Mouse (Mus musculus): Measurements from ENCODE around the gene Crtc1. TPM values are rescaled to one million over a fixed set of nuclear protein-coding genes. Genes with fewer than 3 reads are reported as not detected.

Crtc1 gene
- polyA plus RNA-seq, 1 experiment, result 19.9 TPM

GRCm38 (mm10) chr8:70422722-70423121, 16.7 kb downstream of the Crtc1 start:
- DNase-seq (ENCODE audit: low read depth), result no peak

- DNase-seq (ENCODE audit: low read depth), result no peak
Measured at GRCm38 (mm10) chr8:70421349-70422104, 17.9 kb downstream of the Crtc1 start.

DNA sequence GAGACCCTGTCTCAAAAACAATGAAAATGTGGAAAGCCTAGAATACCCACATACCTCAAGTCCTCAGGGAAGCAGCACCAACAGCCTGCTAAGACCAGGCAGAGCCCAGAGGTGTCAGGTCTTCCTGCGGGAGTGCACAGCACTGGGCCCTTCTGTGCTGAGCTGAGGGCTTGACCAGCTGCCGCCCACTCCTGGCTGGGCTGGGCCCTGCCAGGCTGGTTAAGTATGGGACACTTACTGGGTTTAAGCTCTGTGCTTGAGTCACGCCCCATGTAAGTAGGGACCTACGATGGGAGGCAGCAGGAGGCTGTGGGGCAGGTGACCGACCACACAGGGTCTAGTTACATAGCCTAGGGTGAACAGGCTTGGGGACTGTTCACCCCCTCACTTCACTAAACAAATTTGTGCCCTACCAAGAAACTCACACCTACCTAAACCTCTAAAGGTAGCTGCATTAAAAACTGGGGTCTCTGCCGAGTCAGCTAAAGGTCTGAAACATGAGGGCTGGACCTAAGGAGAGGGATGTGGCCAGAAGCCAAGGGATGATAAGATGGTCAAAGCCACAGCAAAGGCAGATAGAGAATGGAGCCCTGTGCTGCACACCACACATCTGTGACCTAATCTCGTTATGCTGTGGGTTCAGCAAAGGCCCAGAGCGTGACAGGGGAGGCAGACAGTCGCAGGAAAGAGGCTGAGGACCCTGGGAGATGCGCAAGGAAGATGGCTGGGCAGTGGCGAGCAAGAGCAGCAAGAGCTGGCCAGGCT, 19.3 kb downstream of the Crtc1 start:
- no peak for DNase-seq (ENCODE audit: low read depth)

DNA sequence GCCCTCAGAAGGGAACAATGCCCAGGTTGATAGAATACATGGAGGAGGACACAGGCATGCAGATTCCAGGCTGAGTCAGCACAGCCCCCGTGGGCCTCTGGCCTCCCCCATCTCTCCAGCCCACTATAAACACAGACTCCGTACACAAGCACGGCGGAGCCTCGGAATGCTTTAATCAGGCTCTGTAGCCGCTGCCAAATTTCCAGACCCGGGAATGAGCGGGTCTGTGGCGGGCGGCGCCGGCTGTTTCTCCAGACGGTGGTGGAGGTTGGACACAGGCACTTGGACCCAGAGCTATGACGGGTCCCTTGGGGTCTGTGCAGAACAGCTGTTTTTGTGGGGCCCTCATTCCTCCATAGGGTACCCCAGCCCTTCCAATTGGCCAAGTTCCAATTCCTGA, 20.4 kb downstream of the Crtc1 start:
- DNase-seq (ENCODE audit: low read depth), result no peak

GRCm38 (mm10) chr8:70417914-70418313, 21.5 kb downstream of the Crtc1 start:
- DNase-seq (ENCODE audit: low read depth), result no peak

DNA sequence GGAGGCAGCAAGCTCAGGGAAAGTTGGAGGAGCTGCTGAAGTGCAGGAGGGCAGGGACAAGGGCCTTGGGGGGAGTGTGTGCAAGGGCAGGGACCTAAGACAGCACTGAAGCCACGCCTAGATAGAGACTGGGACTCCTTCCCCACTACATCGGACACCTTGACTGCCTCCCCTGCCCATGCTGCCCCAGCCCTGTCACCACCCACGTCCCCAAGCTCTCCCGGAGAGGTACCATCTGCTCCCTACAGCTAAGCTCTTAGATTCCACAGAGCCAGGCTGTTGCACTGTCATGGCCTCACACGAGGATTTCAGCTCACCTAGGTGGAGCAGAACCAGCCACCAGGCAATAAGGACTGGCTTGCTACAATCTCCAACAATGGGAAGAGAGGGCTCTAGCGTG, 22.4 kb downstream of the Crtc1 start:
- DNase-seq (ENCODE audit: low read depth), result no peak

GRCm38 (mm10) chr8:70415540-70416451, 23.6 kb downstream of the Crtc1 start:
- DNase-seq (ENCODE audit: low read depth), result no peak

- no peak for DNase-seq (ENCODE audit: low read depth)
Measured at GRCm38 (mm10) chr8:70414310-70414946, 25.0 kb downstream of the Crtc1 start.

DNA sequence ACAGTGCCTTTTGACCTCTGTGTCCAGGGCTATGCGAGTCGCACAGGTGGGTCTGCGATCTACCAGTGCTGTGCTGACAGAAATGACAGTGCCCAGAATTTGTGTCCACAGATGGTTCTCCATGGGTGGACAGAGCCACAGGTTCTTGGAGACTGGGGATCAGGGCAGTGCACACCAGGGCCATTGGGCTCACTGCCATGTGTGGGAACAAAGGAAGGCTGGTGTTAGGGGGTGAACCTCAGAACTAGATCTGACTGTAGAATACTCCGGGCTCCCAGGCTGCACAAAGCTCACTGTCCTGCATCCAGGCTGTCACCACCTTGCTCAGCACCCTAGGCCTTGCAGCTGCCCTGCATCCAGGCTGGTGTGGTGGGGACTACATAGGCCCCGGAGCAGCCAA, 29.1 kb downstream of the Crtc1 start:
- no peak for DNase-seq (ENCODE audit: low read depth)

DNA sequence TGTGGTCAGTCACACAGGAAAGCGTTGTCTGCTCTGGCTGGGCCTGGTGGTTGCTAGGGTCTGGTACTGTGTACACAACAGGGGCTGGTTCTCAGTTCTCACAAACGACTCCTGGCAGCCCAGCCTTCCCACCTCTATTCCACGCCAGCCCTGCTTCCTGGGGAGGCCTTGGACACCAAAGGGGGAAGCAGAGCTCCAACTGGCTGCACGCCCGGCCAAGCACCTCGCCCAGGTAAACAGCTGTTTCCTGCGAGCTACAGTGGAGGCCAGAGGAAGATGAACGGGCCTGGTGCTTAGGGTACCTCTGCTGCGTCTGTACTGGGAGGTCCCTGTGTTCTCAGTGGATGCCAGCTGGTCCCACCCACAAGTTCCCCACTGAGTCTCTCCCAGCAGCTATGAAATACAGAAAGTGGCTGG, 29.9 kb downstream of the Crtc1 start:
- no peak for DNase-seq (ENCODE audit: low read depth)

DNA sequence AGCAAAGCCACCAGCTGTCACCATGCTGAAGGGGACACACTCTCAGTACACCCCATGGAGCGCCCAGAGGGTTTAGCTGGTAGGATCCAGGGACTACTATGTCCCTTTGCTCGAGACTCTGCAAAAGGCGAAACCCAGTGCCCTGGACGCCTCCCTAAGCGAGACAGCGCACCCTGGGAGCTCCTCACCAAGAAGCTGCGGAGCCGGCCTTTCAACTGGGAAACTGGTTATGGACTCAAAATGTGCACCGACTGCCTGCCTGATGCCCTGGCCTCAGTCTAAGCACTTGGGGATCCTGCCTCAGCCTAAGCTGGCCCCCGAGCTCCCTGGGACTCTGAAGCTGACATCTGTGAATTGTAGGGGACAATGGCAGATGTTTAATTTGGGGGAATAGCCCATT, 30.4 kb downstream of the Crtc1 start:
- no peak for DNase-seq (ENCODE audit: low read depth)

GRCm38 (mm10) chr8:70408301-70408700, 31.1 kb downstream of the Crtc1 start:
- DNase-seq (ENCODE audit: low read depth), result no peak

GRCm38 (mm10) chr8:70406427-70407069, 32.8 kb downstream of the Crtc1 start:
- DNase-seq (ENCODE audit: low read depth), result no peak

DNA sequence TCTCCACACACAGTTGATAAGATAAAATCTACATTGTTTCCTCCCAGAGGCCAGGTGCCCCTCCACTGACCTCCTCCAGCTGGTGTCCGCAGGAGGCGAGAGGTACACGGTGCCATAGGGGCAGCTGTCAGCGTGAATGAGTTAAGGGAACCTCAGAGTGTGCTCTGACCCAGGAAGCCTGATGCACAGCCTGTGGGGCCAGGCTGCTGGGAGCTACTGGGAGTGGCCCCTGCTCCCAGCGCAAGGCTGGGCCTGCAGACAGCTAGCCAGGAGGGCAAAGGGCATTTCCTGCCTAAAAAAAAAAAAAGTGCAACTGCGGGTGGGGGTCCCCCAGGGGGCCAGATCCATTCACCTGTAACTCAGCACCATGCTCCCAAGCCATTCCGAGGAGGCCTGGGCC, 34.2 kb downstream of the Crtc1 start:
- no peak for DNase-seq (ENCODE audit: low read depth)

GRCm38 (mm10) chr8:70404212-70404611, 35.2 kb downstream of the Crtc1 start:
- no peak for DNase-seq (ENCODE audit: low read depth)

DNA sequence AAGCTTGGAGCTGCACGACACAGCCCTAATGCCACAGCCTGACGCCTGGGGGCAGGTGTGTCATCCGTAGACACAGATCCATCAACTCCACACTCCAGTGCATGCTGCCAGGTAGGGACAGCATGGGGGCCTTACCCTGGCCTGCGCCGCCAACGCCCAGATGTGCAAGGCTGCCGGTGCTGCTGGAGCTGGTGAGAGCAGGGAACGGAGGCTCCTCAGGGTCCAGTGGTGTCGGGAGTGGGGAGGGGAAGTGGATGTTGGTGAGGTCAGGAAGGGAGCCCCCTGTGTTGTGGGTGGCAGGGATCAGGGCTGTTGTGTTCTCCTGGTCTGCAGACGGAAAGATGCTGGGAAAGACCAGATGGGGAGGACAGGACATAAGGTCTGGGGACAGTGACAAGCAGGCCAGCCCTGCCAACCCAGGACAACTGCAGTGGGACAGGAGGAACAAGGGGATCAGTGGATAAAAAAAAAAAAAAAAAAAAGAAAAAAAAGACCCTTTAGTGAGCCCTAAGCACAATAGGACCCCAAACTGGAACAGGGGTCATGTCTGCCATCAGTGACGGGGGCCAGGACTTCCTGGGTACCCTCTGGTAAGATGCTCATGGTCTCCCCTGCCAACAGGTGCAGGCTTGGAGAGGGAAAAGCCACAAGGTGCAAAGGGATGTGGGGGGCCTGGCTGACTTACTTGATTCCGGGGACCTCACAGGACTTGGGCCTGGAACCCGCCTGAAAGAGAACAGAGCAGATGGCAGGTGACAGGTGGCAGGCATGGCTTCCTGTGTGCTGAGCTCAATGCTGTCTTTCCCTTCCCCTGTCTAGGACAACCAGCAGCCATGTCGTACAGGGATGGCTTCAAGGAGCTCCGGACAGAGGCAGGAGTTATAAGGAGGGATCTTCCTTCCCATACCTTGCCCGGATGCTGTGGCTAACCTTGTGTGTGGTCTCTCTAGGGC, 41.5 kb downstream of the Crtc1 start:
- DNase-seq (ENCODE audit: low read depth), result no peak

GRCm38 (mm10) chr8:70396184-70396583, 43.2 kb downstream of the Crtc1 start:
- DNase-seq (ENCODE audit: low read depth), result no peak

- DNase-seq (ENCODE audit: low read depth), result no peak
Measured at GRCm38 (mm10) chr8:70395649-70396048, 43.7 kb downstream of the Crtc1 start.

GRCm38 (mm10) chr8:70394269-70394998, 44.9 kb downstream of the Crtc1 start:
- no peak for DNase-seq (ENCODE audit: low read depth)

All from gonadal fat pad, adult 2 months (tissue).